Mouse (Mus musculus) forebrain, embryonic 14.5 days (tissue): ENCODE measurements around the gene Lypd3. TPM values are rescaled to one million over a fixed set of nuclear protein-coding genes. Genes with fewer than 3 reads are reported as not detected.

Source experiments
- ATAC-seq: fragments of 200-750 bp; cut with Nextera tagmentation; 2 replicates; pipeline ENCODE4 v1.8.0; 2017; ENCODE audit warnings: mild to moderate bottlenecking, moderate library complexity
- DNase-seq: peaks from one replicate; pipeline ENCODE4 v3.0.0-alpha.2; 2015; ENCODE audit warnings: low spot score
- H3K27ac ChIP-seq: fragments of 300-500 bp; sonication (generic); 2 replicates; pipeline ENCODE4 v1.5.1; 2014; ENCODE audit warnings: low read depth, mild to moderate bottlenecking, control low read depth, low read length, moderate library complexity
- H3K27me3 ChIP-seq: fragments of 300-500 bp; sonication (generic); replicated peaks from 2 replicates; pipeline ENCODE4 v1.6.1; 2014; ENCODE audit warnings: low read length, control low read depth, mixed read lengths; ENCODE audit not compliant: control insufficient read depth, insufficient read depth
- H3K36me3 ChIP-seq: fragments of 300-500 bp; sonication (generic); 2 replicates; pipeline ENCODE4 v1.6.1; 2014; ENCODE audit warnings: low read length, control low read depth; ENCODE audit not compliant: control insufficient read depth, insufficient read depth
- H3K4me1 ChIP-seq: fragments of 300-500 bp; sonication (generic); 2 replicates; pipeline ENCODE4 v1.6.1; 2014; ENCODE audit warnings: antibody characterized with exemption, low read length, control low read depth; ENCODE audit not compliant: control insufficient read depth, insufficient read depth
- H3K4me2 ChIP-seq: fragments of 300-500 bp; sonication (generic); 2 replicates; pipeline ENCODE4 v1.6.1; 2014; ENCODE audit warnings: mild to moderate bottlenecking, control low read depth, low read length
- H3K4me3 ChIP-seq: fragments of 300-500 bp; sonication (generic); 2 replicates; pipeline ENCODE4 v1.5.1; 2014; ENCODE audit warnings: low read depth, low read length, control low read depth
- H3K9ac ChIP-seq: fragments of 300-500 bp; sonication (generic); 2 replicates; pipeline ENCODE4 v1.6.1; 2014; ENCODE audit warnings: mild to moderate bottlenecking, low read length, control low read depth, moderate library complexity
- H3K9me3 ChIP-seq: fragments of 300-500 bp; sonication (generic); replicated peaks from 2 replicates; pipeline ENCODE4 v1.6.1; 2016; ENCODE audit warnings: low read length, control low read depth, mixed read lengths; ENCODE audit not compliant: control insufficient read depth
- WGBS: fragments of 180-500 bp; shearing (Covaris S2); extraction: QIAGEN DNeasy Blood & Tissue Kit; methylation state at CpG from one replicate; pipeline ENCODE4 v1.1.7; 2014; 5-methylcytosine and 5-hydroxymethylcytosine counted together
- polyA plus RNA-seq: library from polyadenylated mRNA; unstranded; fragments of >200 nt; fragmentation: Nextera tagmentation; extraction: Ambion mirVana; gene quantifications from 2 replicates; pipeline ENCODE4 v1.2.1, GENCODE M21; 2014

Lypd3 gene
- polyA plus RNA-seq, 1 experiment from 2014 or later: 0.20 TPM

GRCm38 (mm10) chr7:24640450-24640849, 4.1 kb downstream of the Lypd3 start:
- Histone ChIP-seq H3K4me2 (no peak overlapping the region), H3K9ac (no peak overlapping the region), H3K27ac (no peak overlapping the region), H3K4me1 (peaks cover 8% of the 10 kb centered on the region), H3K27me3 (peaks cover 43% of the 10 kb centered on the region), H3K9me3 (no peaks in the 10 kb centered on the region), H3K4me3 (no peak overlapping the region), H3K36me3 (no peaks in the 10 kb centered on the region)
- WGBS: 62% methylated on average over 13 of the region's 13 CpGs
- DNase-seq (no peak), ATAC-seq (no peak)

GRCm38 (mm10) chr7:24642491-24642890, 6.1 kb downstream of the Lypd3 start:
- Histone ChIP-seq H3K9ac (no peak overlapping the region), H3K4me1 (peaks cover 8% of the 10 kb centered on the region), H3K9me3 (no peaks in the 10 kb centered on the region), H3K4me2 (no peak overlapping the region), H3K27ac (no peak overlapping the region), H3K4me3 (no peak overlapping the region), H3K36me3 (no peaks in the 10 kb centered on the region), H3K27me3 (peaks cover 27% of the 10 kb centered on the region)
- no peak for ATAC-seq
- WGBS: 7% methylated on average over 9 of the region's 9 CpGs
- peak; percentile 45 for DNase-seq

GRCm38 (mm10) chr7:24644492-24644891, 8.1 kb downstream of the Lypd3 start:
- 86% methylated on average over 6 of the region's 6 CpGs for WGBS
- Histone ChIP-seq H3K4me2 (no peak overlapping the region), H3K4me3 (no peak overlapping the region), H3K9me3 (no peaks in the 10 kb centered on the region), H3K9ac (no peak overlapping the region), H3K36me3 (no peaks in the 10 kb centered on the region), H3K4me1 (no peaks in the 10 kb centered on the region), H3K27me3 (peaks cover 8% of the 10 kb centered on the region), H3K27ac (no peak overlapping the region)
- no peak for DNase-seq
- ATAC-seq: no peak

- Histone ChIP-seq H3K9me3 (no peaks in the 10 kb centered on the region), H3K36me3 (no peaks in the 10 kb centered on the region), H3K27ac (no peak overlapping the region), H3K4me3 (no peak overlapping the region), H3K9ac (no peak overlapping the region), H3K4me2 (no peak overlapping the region), H3K4me1 (no peaks in the 10 kb centered on the region), H3K27me3 (peaks cover 3% of the 10 kb centered on the region)
- 77% methylated on average over 7 of the region's 7 CpGs for WGBS
- ATAC-seq (no peak), DNase-seq (no peak)
Observed at GRCm38 (mm10) chr7:24644996-24645395, 8.6 kb downstream of the Lypd3 start.

GRCm38 (mm10) chr7:24646486-24646885, 10.1 kb downstream of the Lypd3 start:
- Histone ChIP-seq H3K9ac (no peak overlapping the region), H3K9me3 (no peaks in the 10 kb centered on the region), H3K4me3 (no peak overlapping the region), H3K4me2 (no peak overlapping the region), H3K27me3 (no peaks in the 10 kb centered on the region), H3K4me1 (no peaks in the 10 kb centered on the region), H3K27ac (no peak overlapping the region), H3K36me3 (no peaks in the 10 kb centered on the region)
- 84% methylated on average over 7 of the region's 7 CpGs for WGBS
- DNase-seq (no peak), ATAC-seq (no peak)

- Histone ChIP-seq H3K9me3 (no peaks in the 10 kb centered on the region), H3K36me3 (no peaks in the 10 kb centered on the region), H3K4me1 (no peaks in the 10 kb centered on the region), H3K4me3 (no peak overlapping the region), H3K4me2 (no peak overlapping the region), H3K27me3 (no peaks in the 10 kb centered on the region), H3K9ac (no peak overlapping the region), H3K27ac (no peak overlapping the region)
- no peak for ATAC-seq
- 28% methylated on average over 7 of the region's 7 CpGs for WGBS
- DNase-seq: peak; percentile 46
Observed at GRCm38 (mm10) chr7:24653681-24654080, 17.3 kb downstream of the Lypd3 start.

GRCm38 (mm10) chr7:24659737-24660357, 23.5 kb downstream of the Lypd3 start:
- DNase-seq: peak; percentile 11
- no peaks in the 10 kb centered on the region for H3K9me3 ChIP-seq
- no peaks in the 10 kb centered on the region for H3K4me1 ChIP-seq
- H3K27me3 ChIP-seq: no peaks in the 10 kb centered on the region
- H3K27ac ChIP-seq: no peak overlapping the region
- no peak for ATAC-seq
- H3K9ac ChIP-seq: no peak overlapping the region
- no peak overlapping the region for H3K4me2 ChIP-seq
- WGBS: 81% methylated on average over 12 of the region's 12 CpGs
- H3K36me3 ChIP-seq: no peaks in the 10 kb centered on the region
- no peak overlapping the region for H3K4me3 ChIP-seq

- 74% methylated on average over 17 of the region's 17 CpGs for WGBS
- no peak for ATAC-seq
- Histone ChIP-seq H3K4me2 (no peak overlapping the region), H3K27ac (no peak overlapping the region), H3K9me3 (no peaks in the 10 kb centered on the region), H3K36me3 (no peaks in the 10 kb centered on the region), H3K4me1 (no peaks in the 10 kb centered on the region), H3K4me3 (no peak overlapping the region), H3K27me3 (no peaks in the 10 kb centered on the region), H3K9ac (no peak overlapping the region)
- no peak for DNase-seq
Observed at GRCm38 (mm10) chr7:24661118-24661904, 25.0 kb downstream of the Lypd3 start.

GRCm38 (mm10) chr7:24662575-24662974, 26.2 kb downstream of the Lypd3 start:
- H3K9me3 ChIP-seq: no peaks in the 10 kb centered on the region
- no peak overlapping the region for H3K27ac ChIP-seq
- no peak overlapping the region for H3K4me3 ChIP-seq
- 16% methylated on average over 8 of the region's 8 CpGs for WGBS
- H3K36me3 ChIP-seq: no peaks in the 10 kb centered on the region
- H3K9ac ChIP-seq: no peak overlapping the region
- DNase-seq: peak; percentile 85
- H3K4me2 ChIP-seq: no peak overlapping the region
- no peaks in the 10 kb centered on the region for H3K4me1 ChIP-seq
- ATAC-seq: peak; percentile 74
- no peaks in the 10 kb centered on the region for H3K27me3 ChIP-seq
